Mouse (Mus musculus) CH12.LX (cell line): ENCODE data around the gene Necab2. TPM values are rescaled to one million over a fixed set of nuclear protein-coding genes. Genes with fewer than 3 reads are reported as not detected.

Experiments
- DNase-seq: peaks from one replicate; pipeline ENCODE4 v3.0.0-alpha.2; 2013; ENCODE audit errors: extremely low read depth
- H3K27ac ChIP-seq: 2 replicates; pipeline ENCODE4 v1.5.1; 2012; ENCODE audit warnings: low read depth, mild to moderate bottlenecking, control low read depth, moderate library complexity; ENCODE audit not compliant: insufficient read depth
- H3K27me3 ChIP-seq: replicated peaks from 2 replicates; pipeline ENCODE3; 2012; ENCODE audit warnings: inconsistent platforms
- H3K36me3 ChIP-seq, 2 experiments: replicated peaks in 1 of 2; 2 replicates each; pipeline versions ENCODE3 to v1.6.1; 2012; ENCODE audit warnings: inconsistent platforms in 1 of 2, low read length in 1 of 2, mild to moderate bottlenecking in 1 of 2, mixed read lengths in 1 of 2, moderate library complexity in 1 of 2; ENCODE audit not compliant: control insufficient read depth in 1 of 2, insufficient read depth in 1 of 2
- H3K4me1 ChIP-seq, 2 experiments: 2 replicates each; pipeline ENCODE4 v1.6.1; 2012; ENCODE audit warnings: inconsistent platforms in 1 of 2, moderate library complexity in 1 of 2; ENCODE audit not compliant: insufficient read depth in 2 of 2, control insufficient read depth in 1 of 2
- H3K4me2 ChIP-seq: 2 replicates; pipeline ENCODE4 v1.6.1; 2012; ENCODE audit warnings: low read depth, mild to moderate bottlenecking, control low read depth; ENCODE audit not compliant: poor library complexity, insufficient read depth, severe bottlenecking
- H3K4me3 ChIP-seq, 3 experiments: fragments of 150-350 bp in 1 of 3; sonication (generic) in 1 of 3; replicated peaks in 1 of 3; 2 replicates each; pipeline versions ENCODE3 to v1.5.1; 2011 to 2012; ENCODE audit warnings: low read depth in 2 of 3, low read length in 2 of 3, mild to moderate bottlenecking in 2 of 3, moderate library complexity in 2 of 3, control low read depth in 1 of 3, improper control_type of control experiment in 1 of 3, inconsistent platforms in 1 of 3, mixed read lengths in 1 of 3; ENCODE audit not compliant: poor library complexity in 1 of 3
- H3K79me2 ChIP-seq: replicated peaks from 2 replicates; pipeline ENCODE4 v1.6.1; 2012; ENCODE audit warnings: mild to moderate bottlenecking, moderate library complexity; ENCODE audit not compliant: control insufficient read depth, poor library complexity, insufficient read depth, severe bottlenecking; ENCODE audit errors: extremely low read depth
- H3K9ac ChIP-seq: 2 replicates; pipeline ENCODE4 v1.6.1; 2012; ENCODE audit warnings: low read depth, mild to moderate bottlenecking, control low read depth, moderate library complexity; ENCODE audit not compliant: insufficient read depth
- H3K9me3 ChIP-seq: replicated peaks from 2 replicates; pipeline ENCODE3; 2012; ENCODE audit warnings: low read length, inconsistent platforms, mixed read lengths
- BHLHE40 ChIP-seq: IDR thresholded peaks from 2 replicates; pipeline ENCODE4 v1.6.1; 2011; ENCODE audit warnings: mild to moderate bottlenecking, low read depth, low read length, improper control_type of control experiment
- CHD1 ChIP-seq: IDR thresholded peaks from 2 replicates; pipeline ENCODE4 v1.6.1; 2012; ENCODE audit warnings: low read depth, low read length, improper control_type of control experiment, inconsistent platforms
- CHD2 ChIP-seq: IDR thresholded peaks from 2 replicates; pipeline ENCODE4 v1.6.1; 2011; ENCODE audit warnings: low read length, improper control_type of control experiment
- CTCF ChIP-seq, 2 experiments: IDR thresholded peaks in 1 of 2; conservative IDR thresholded peaks in 1 of 2; 2 replicates each; pipeline ENCODE4 v1.5.1; 2011 to 2012; ENCODE audit warnings: low read depth in 2 of 2, low read length in 2 of 2, improper control_type of control experiment in 1 of 2, inconsistent platforms in 1 of 2, mild to moderate bottlenecking in 1 of 2, moderate library complexity in 1 of 2
- E2F4 ChIP-seq: IDR thresholded peaks from 2 replicates; pipeline ENCODE4 v1.6.1; 2011; ENCODE audit warnings: low read depth, low read length, improper control_type of control experiment; ENCODE audit not compliant: insufficient replicate concordance
- ETS1 ChIP-seq: conservative IDR thresholded peaks from 2 replicates; pipeline ENCODE4 v1.6.1; 2012; ENCODE audit warnings: low read depth, mild to moderate bottlenecking, inconsistent platforms, low read length, improper control_type of control experiment, moderate library complexity
- GABPA ChIP-seq: IDR thresholded peaks from 2 replicates; pipeline ENCODE4 v1.6.1; 2012; ENCODE audit warnings: low read depth, low read length, improper control_type of control experiment, inconsistent platforms; ENCODE audit not compliant: insufficient replicate concordance
- HCFC1 ChIP-seq: IDR thresholded peaks from 2 replicates; pipeline ENCODE4 v1.6.1; 2012; ENCODE audit warnings: low read depth, mild to moderate bottlenecking, inconsistent platforms, low read length, improper control_type of control experiment
- IRF4 ChIP-seq: IDR thresholded peaks from 2 replicates; pipeline ENCODE4 v1.6.1; 2014; ENCODE audit warnings: low read depth, mild to moderate bottlenecking, inconsistent platforms, low read length, improper control_type of control experiment
- JUN ChIP-seq: IDR thresholded peaks from 2 replicates; pipeline ENCODE4 v1.6.1; 2011; ENCODE audit warnings: low read depth, mild to moderate bottlenecking, low read length, improper control_type of control experiment, moderate library complexity; ENCODE audit not compliant: insufficient read depth
- JUND ChIP-seq: conservative IDR thresholded peaks from 2 replicates; pipeline ENCODE4 v1.6.1; 2011; ENCODE audit warnings: low read depth, low read length, improper control_type of control experiment
- KAT2A ChIP-seq: IDR thresholded peaks from 2 replicates; pipeline ENCODE4 v1.6.1; 2012; ENCODE audit warnings: low read length, improper control_type of control experiment, inconsistent platforms; ENCODE audit not compliant: insufficient replicate concordance
- MAZ ChIP-seq: IDR thresholded peaks from 2 replicates; pipeline ENCODE4 v1.6.1; 2012; ENCODE audit warnings: low read depth, mild to moderate bottlenecking, inconsistent platforms, low read length, improper control_type of control experiment, moderate library complexity
- MEF2A ChIP-seq: IDR thresholded peaks from 2 replicates; pipeline ENCODE4 v1.6.1; 2014; ENCODE audit warnings: low read depth, mild to moderate bottlenecking, inconsistent platforms, low read length, improper control_type of control experiment, borderline replicate concordance
- MXI1 ChIP-seq: IDR thresholded peaks from 2 replicates; pipeline ENCODE4 v1.6.1; 2011; ENCODE audit warnings: mild to moderate bottlenecking, low read depth, low read length, improper control_type of control experiment
- NRF1 ChIP-seq: IDR thresholded peaks from 2 replicates; pipeline ENCODE4 v1.6.1; 2014; ENCODE audit warnings: low read depth, mild to moderate bottlenecking, inconsistent platforms, low read length, improper control_type of control experiment, moderate library complexity
- PAX5 ChIP-seq: IDR thresholded peaks from 2 replicates; pipeline ENCODE4 v1.6.1; 2012; ENCODE audit warnings: low read length, inconsistent platforms, mixed read lengths
- POLR2A ChIP-seq: IDR thresholded peaks from 2 replicates; pipeline ENCODE4 v1.6.1; 2011; ENCODE audit warnings: low read depth, mild to moderate bottlenecking, improper control_type of control experiment, low read length
- POLR2AphosphoS2 ChIP-seq: IDR thresholded peaks from 2 replicates; pipeline ENCODE4 v1.6.1; 2011; ENCODE audit warnings: low read depth, low read length, improper control_type of control experiment
- RAD21 ChIP-seq: IDR thresholded peaks from 2 replicates; pipeline ENCODE4 v1.6.1; 2011; ENCODE audit warnings: low read depth, mild to moderate bottlenecking, low read length, improper control_type of control experiment, moderate library complexity
- RCOR1 ChIP-seq: conservative IDR thresholded peaks from 2 replicates; pipeline ENCODE4 v1.6.1; 2012; ENCODE audit warnings: low read depth, mild to moderate bottlenecking, inconsistent platforms, low read length, improper control_type of control experiment
- SIN3A ChIP-seq: IDR thresholded peaks from 2 replicates; pipeline ENCODE4 v1.6.1; 2012; ENCODE audit warnings: low read length, improper control_type of control experiment, inconsistent platforms
- SMC3 ChIP-seq: IDR thresholded peaks from 2 replicates; pipeline ENCODE4 v1.6.1; 2011; ENCODE audit warnings: low read depth, low read length, improper control_type of control experiment
- TCF12 ChIP-seq: IDR thresholded peaks from 2 replicates; pipeline ENCODE4 v1.6.1; 2014; ENCODE audit warnings: low read depth, mild to moderate bottlenecking, inconsistent platforms, low read length, improper control_type of control experiment
- UBTF ChIP-seq: IDR thresholded peaks from 2 replicates; pipeline ENCODE4 v1.6.1; 2012; ENCODE audit warnings: low read depth, mild to moderate bottlenecking, inconsistent platforms, low read length, improper control_type of control experiment, moderate library complexity
- ZKSCAN1 ChIP-seq: IDR thresholded peaks from 2 replicates; pipeline ENCODE4 v1.6.1; 2012; ENCODE audit warnings: low read depth, inconsistent platforms, low read length, improper control_type of control experiment, borderline replicate concordance
- ZNF384 ChIP-seq: IDR thresholded peaks from 2 replicates; pipeline ENCODE4 v1.6.1; 2012; ENCODE audit warnings: low read depth, low read length, improper control_type of control experiment, inconsistent platforms
- dilution Hi-C: fragments of 300-500 bp; cut with MboI; formaldehyde crosslinking; loops from 2 replicates; pipeline ENCODE4 v1.14.3; 2020; ENCODE audit warnings: low sequenced_read_pairs; ENCODE audit not compliant: extremely low pct_unique_long_range_greater_than_20kb, extremely low pct_ligation_motif_present
- in situ Hi-C: fragments of 300-500 bp; cut with MboI; formaldehyde crosslinking; loops from 3 replicates; pipeline ENCODE4 v1.14.3; 2019; ENCODE audit warnings: low sequenced_read_pairs, low pct_ligation_motif_present, low pct_unique_long_range_greater_than_20kb, mixed read lengths
- polyA plus RNA-seq: library from polyadenylated mRNA; unstranded; fragments of >175 nt; gene quantifications from 2 replicates; pipeline ENCODE4 v1.2.1, GENCODE M21; 2012; ENCODE audit warnings: low read depth; ENCODE audit not compliant: insufficient read length
- total RNA-seq, 2 experiments: library from RNA; depleted of rRNA; stranded (reverse); fragments of 300-350 nt in 1 of 2; fragments of >200 nt in 1 of 2; gene quantifications; 2 replicates each; pipeline ENCODE4 v1.2.3; 2012 to 2014

The Necab2 gene
- total and polyA plus RNA-seq, 3 experiments: not detected

DNA sequence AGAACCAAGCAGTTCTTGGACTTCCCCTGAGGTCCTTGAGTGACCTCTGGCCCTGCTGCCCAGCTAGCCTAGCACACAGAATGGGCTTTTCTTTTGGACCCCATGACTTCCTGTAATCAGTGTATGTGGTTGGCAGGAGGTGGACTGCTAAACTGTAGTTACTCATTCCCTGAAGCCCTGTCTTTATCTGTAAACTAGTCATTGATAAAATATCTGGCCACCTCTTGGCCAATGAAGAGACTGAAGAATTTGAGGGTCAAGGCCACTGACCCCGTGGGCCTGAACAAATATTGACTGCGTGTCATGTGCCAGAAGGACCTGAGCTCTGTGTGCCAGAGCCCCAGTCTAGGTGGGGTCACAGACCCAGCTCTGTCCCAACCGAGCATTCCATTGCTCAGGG is 14.1 kb upstream of the Necab2 start:
- no peaks in the 10 kb centered on the region for H3K79me2 ChIP-seq
- no peak for DNase-seq
- H3K27me3 ChIP-seq: no peaks in the 10 kb centered on the region
- TF ChIP-seq E2F4: no peak
- TF ChIP-seq RCOR1: no peak
- TF ChIP-seq MEF2A: no peak
- no peak for TF ChIP-seq POLR2AphosphoS2
- TF ChIP-seq RAD21: no peak
- no peak for TF ChIP-seq HCFC1
- no peak for TF ChIP-seq POLR2A
- no peak for TF ChIP-seq CTCF (conservative IDR thresholded peaks at IDR 0.05 in 1 of 2, IDR thresholded peaks at IDR 0.05 in 1 of 2; ENCODE audit: low read depth in 2 of 2, low read length in 2 of 2)
- TF ChIP-seq ETS1: no peak
- TF ChIP-seq MAZ: no peak
- no peak for TF ChIP-seq SIN3A
- no peak for TF ChIP-seq ZKSCAN1
- H3K9me3 ChIP-seq: no peaks in the 10 kb centered on the region
- no peak overlapping the region for H3K4me3 ChIP-seq
- peaks cover 30 to 49% of the 10 kb centered on the region in 2 experiments for H3K4me1 ChIP-seq
- H3K4me2 ChIP-seq: no peak overlapping the region
- H3K9ac ChIP-seq: no peak overlapping the region
- no peak overlapping the region for H3K27ac ChIP-seq
- dilution Hi-C loops: no loop called here
- H3K36me3 ChIP-seq: no peaks in the 10 kb centered on the region
- in situ Hi-C loops: no loop called here

DNA sequence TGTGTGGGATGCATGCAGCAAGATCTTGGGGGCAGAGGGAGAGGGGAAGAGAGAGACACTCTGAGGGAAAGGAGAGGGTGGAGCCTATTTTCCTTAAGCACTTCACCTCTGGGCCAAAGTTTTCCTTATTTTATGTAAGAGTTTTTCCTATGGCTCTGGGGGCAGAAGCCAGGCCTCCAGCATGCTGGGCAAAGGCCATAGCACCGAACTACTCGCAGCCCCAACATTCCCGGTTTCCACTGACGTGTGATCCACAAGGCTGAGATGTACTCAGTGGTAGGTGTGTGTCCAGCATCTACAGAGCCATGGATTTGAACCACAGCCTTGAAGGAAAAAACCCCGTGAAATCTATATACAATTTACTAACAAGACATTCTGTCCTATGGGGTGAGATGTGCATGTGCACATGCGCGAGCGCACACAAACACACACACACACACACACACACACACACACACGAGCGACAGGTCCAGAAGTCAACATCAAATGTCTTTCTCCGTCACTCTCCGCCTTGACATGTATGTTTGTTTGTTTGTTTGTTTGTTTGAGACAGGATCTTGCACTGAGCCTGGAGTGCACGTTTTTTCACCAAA is 12.8 kb upstream of the Necab2 start, which contains the start of gene Osgin1:
Osgin1 (plus strand) TSS at position 543 of the 593 bp plus-strand sequence.
- H3K9ac ChIP-seq: no peak within 1 kb of the TSS
- TF ChIP-seq KAT2A (no peak), ZKSCAN1 (no peak), CHD2 (no peak), JUND (no peak), CHD1 (no peak), HCFC1 (no peak), IRF4 (no peak), ZNF384 (no peak), CTCF (conservative IDR thresholded peaks at IDR 0.05 in 1 of 2, IDR thresholded peaks at IDR 0.05 in 1 of 2; ENCODE audit: low read depth in 2 of 2, low read length in 2 of 2) (no peak), BHLHE40 (no peak), TCF12 (no peak), SMC3 (no peak), MXI1 (no peak), NRF1 (no peak), PAX5 (no peak), ETS1 (no peak), GABPA (no peak), JUN (no peak), UBTF (no peak)
- TF ChIP-seq, all 38 proteins: peak for 0
- no peak for DNase-seq
- H3K36me3 ChIP-seq: no peaks in the 10 kb centered on the region
- H3K4me3 ChIP-seq: no peak within 1 kb of the TSS
- H3K4me2 ChIP-seq: no peak within 1 kb of the TSS
- no peaks in the 10 kb centered on the region for H3K79me2 ChIP-seq
- dilution Hi-C loops (no loop called here), in situ Hi-C loops (no loop called here)
- no peaks in the 10 kb centered on the region for H3K9me3 ChIP-seq
- no peak within 1 kb of the TSS for H3K27ac ChIP-seq
- peaks cover 23 to 48% of the 10 kb centered on the region in 2 experiments for H3K4me1 ChIP-seq
- H3K27me3 ChIP-seq: no peaks in the 10 kb centered on the region
